Mouse (Mus musculus) cerebellum, postnatal 10 days (tissue): ENCODE results near the gene S100a16.

Experiments
- DNase-seq, 2 experiments: peaks; one replicate each; pipeline ENCODE4 v3.0.0; 2021; ENCODE audit warnings: mixed read lengths in 2 of 2

The S100a16 gene

GRCm38 (mm10) chr3:90586906-90587305 is 49.9 kb downstream of the S100a16 start:
- DNase-seq, result peak in 1 of 2 experiments; percentile 4

- DNase-seq, result no peak
Observed at GRCm38 (mm10) chr3:90587361-90588101, 50.5 kb downstream of the S100a16 start.

- no peak for DNase-seq
Observed at GRCm38 (mm10) chr3:90589390-90589789, 52.3 kb downstream of the S100a16 start.

- DNase-seq, result no peak
Observed at GRCm38 (mm10) chr3:90589947-90590346, 52.9 kb downstream of the S100a16 start, which contains the start of gene S100a2. TSS of gene S100a2 (plus strand) at chr3:90590247.
